Mouse (Mus musculus) gastrocnemius, adult 2 months (tissue): ENCODE data around the gene Vsig2. TPM values are rescaled to one million over a fixed set of nuclear protein-coding genes. Genes with fewer than 3 reads are reported as not detected.

Source experiments
- DNase-seq: peaks from one replicate; pipeline ENCODE4 v3.0.0; 2022
- H3K27ac ChIP-seq: fragments of 200-600 bp; 2 replicates; pipeline ENCODE4 v1.8.1; 2022; ENCODE audit warnings: mild to moderate bottlenecking
- H3K4me3 ChIP-seq: fragments of 200-600 bp; 2 replicates; pipeline ENCODE4 v1.8.1; 2022; ENCODE audit warnings: mild to moderate bottlenecking, moderate library complexity
- CTCF ChIP-seq: fragments of 200-600 bp; IDR thresholded peaks from 2 replicates; pipeline ENCODE4 v1.8.1; 2022; ENCODE audit warnings: antibody characterized with exemption, mild to moderate bottlenecking, moderate library complexity
- intact Hi-C: fragments of 180-260 bp; cut with DNase I; formaldehyde crosslinking; loops from one replicate; pipeline ENCODE4 v1.15.1; 2025
- total RNA-seq, 2 experiments: library from RNA; stranded (reverse); gene quantifications; 2 replicates each; pipeline ENCODE4 v1.2.3; 2021

The Vsig2 gene
- total RNA-seq, 2 experiments from 2014 or later, result 2.6 to 3.2 TPM

DNA sequence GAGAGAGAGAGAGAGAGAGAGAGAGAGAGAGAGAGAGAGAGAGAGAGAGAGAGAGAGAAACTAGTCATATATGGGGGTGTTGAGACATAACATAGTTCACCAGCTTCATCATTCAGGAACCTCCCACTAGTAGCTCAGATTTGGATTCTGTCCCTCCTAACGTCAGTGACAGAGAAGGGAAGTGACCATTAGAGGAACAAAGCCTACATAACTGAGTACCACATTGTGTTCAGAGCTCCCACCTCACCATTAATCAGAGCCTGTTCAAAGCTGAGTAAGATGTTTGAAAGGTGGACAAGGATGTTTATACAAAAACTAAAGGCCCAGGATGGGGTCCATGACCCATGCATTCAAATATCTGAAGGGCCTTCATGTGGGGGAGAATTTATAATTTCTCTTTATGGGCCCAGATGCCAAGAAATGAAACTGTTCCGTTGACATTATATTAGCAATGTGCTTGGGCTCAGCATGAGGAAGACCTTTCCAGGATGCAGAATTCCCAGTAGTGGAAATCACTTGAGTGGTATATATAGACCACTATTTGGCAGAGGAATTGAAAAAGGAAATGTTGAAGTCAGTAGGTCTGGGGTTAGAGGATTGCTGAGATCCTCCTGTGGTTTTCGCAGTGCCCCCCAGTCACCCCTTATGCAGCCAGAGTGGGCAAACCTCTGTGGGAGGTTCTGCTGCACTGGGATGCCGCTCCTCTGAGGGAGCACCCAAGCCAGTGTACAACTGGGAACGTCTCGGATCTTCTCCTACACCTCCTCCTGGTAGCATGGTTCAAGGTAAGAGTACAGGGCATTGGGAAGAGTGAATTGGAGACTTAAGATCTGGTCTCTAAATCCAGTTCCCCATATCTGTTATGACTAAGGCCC, 1.9 kb downstream of the Vsig2 start:
- DNase-seq, result no peak
- intact Hi-C loops, result loop anchor here (5.0 kb wide), 1 partner anchor 76 kb away; no protein-coding TSS in a partner anchor

DNA sequence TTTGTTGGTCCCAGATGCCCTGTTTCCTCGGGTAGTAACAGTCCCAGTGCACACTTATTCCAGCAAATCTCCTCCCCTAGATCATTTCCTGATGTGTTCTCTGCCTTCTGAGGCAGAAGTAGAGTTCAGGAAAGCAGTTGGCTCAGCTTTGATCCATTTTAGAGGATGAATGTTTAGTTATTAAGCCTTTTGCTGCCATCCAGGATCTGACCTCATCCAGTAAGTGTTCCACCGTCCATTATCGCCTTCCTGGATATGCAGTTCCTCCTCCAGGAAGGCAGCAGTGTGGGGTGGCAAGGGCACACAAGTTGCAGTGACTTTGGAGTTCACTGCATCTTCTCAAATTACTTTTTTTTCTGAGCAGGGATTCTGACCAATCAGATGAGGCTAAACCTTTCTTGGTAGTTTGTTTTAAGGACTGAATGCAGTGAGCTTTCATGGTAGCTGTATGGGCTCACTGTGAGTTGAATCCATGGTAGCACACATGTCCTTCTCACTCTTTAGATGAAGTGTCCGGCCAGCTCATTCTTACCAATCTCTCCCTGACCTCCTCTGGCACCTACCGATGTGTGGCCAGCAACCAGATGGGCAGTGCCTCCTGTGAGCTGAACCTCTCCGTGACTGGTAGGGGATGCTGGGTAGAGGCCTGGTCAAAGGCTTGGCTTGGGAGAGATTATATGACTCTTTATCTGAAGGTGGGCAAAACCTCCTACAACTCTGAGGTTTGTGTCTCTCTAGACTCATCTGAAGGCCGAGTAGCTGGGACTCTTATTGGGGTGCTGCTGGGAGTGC, 3.0 kb downstream of the Vsig2 start:
- TF ChIP-seq CTCF, result no peak
- Histone ChIP-seq H3K27ac (peak overlapping the region; percentile 66), H3K4me3 (no peak overlapping the region)
- intact Hi-C loops, result loop anchor here (5.0 kb wide), 1 partner anchor 75 kb away; no protein-coding TSS in a partner anchor
- no peak for DNase-seq

More for the DNA sequence above, 1.9 kb downstream of the Vsig2 start:
- peak overlapping the region; percentile 10; the same call in 1 of the 2 replicates for H3K4me3 ChIP-seq
- H3K27ac ChIP-seq, result peak overlapping the region; percentile 66
- no peak for TF ChIP-seq CTCF

DNA sequence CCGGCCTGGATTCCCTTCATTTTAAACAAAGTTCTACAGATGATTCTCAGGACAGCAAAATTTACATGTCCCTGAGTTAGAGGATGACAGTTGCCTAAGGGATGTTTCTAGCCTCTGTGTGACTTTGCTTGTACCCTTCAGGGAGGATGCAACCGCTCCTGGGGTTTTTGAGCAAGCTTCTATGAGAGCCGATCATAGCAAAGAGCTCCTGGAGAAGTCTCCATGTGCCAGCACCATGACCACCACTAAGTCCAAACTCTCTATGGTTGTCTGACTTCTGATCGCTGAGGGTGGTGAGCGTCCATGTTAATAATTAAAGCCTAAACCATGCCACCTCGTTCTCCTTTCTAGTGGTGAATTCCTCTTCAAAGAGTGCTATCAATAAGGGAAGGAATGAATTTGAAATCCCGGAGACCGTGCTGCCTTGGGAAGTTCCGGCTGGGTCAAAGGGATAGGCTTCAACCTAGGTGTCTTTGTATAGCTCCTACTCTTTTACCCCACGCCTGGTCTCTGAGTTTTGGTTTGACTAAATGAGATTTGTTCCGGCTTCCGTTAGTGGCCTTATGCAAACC, 4.9 kb downstream of the Vsig2 start:
- DNase-seq, result no peak

DNA sequence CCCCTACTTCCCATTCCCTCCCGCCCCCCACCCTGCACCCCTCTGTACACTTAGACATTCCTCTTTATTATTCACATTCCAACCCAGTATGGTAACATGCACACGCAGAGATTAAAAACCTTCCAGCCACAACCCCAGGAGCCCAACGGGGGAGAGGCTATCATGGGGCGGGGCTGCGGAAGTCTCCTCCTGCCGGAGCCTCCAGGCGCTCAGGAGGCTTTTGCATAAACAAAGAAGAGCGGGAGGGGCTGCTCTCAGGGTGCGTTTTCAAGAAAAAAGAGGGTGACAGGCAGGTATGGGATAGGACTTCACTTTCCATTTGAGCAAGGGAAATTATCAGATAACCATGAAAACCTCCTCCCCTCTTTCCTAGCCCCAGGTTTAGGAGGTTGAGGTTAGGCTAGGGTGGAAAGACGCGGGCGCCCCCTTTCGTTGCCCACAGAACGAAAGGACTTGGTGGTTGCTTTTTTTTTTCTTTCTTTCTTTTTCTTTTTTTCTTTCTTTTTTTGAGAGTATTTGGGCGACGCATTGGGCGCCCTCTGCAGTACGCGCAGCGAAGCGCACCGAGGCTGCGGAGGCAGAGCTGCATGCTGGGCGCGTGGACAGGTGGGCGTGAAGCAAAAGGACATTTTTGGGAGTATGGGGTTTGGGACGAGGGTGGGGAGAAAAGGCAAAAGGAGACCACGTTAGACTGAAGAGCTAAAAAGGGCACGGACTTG, 5.6 kb downstream of the Vsig2 start:
- Histone ChIP-seq H3K4me3 (peak overlapping the region; percentile 71), H3K27ac (peak overlapping the region; percentile 60)
- intact Hi-C loops, result loop anchor here (2.0 to 5.0 kb wide), 2 partner anchors 73 to 84 kb away; no protein-coding TSS in a partner anchor
- DNase-seq, result peak; percentile 68
- peak; percentile 84; the same call in 1 of the 2 replicates for TF ChIP-seq CTCF

More for the DNA sequence above, 4.9 kb downstream of the Vsig2 start:
- H3K4me3 ChIP-seq, result peak overlapping the region; percentile 71
- peak overlapping the region; percentile 60 for H3K27ac ChIP-seq
- TF ChIP-seq CTCF, result no peak
- intact Hi-C loops, result loop anchor here (2.0 to 5.0 kb wide), 2 partner anchors 73 to 83 kb away; no protein-coding TSS in a partner anchor

DNA sequence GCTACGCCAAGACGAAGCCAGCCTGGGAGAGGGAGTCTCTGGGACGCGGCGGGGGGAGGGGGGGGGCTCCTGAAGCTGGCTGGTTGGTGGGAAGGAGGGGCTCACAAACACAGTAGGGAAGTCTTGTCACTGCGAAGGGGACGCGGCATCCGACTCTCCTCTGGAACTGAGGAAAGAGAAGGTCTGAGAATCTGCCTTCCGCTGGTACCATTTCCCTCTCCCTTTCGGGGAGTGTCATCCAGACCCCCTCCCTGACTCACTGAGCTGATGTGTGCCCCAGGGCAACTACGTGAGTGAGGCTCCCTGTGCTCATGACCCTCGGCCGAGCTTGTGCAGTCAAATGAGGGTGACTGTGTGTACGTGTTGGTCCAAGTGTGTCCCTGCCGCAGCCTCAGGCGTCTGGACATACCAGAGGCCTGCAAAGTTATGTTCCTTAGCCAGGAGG, 6.1 kb downstream of the Vsig2 start:
- peak overlapping the region; percentile 71 for H3K4me3 ChIP-seq
- intact Hi-C loops, result loop anchor here (2.0 kb wide), 1 partner anchor 84 kb away; no protein-coding TSS in a partner anchor

DNA sequence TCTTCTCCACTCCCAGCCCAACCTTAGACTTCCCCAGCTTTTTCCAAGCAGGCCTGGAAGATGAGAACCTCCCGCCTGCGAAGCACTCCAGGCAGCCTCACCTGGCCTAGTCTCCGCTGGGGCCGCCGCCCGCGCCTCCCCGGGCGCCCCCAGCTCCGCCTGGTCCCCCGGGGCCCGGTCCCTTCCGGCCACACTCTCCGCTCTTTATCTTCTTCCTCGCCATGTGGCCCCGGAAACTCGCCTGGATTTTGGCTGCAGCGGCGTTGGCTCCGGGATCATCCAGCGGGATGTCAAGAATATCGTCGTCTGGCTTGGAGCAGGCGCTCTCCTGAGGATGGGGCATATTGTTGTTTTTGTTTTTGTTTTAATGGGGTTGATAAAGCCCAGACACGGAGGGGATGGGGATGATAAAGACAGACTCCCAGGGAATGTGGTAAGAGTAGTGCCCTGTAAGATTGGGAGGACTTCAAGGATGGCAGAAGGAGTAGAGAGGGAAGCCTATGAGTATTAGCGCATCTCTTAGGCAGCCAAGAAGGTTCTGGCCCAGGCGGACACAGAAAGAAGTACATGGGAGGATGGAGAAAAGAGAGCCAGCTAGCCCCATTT, 6.9 kb downstream of the Vsig2 start:
- TF ChIP-seq CTCF, result no peak
- no peak for DNase-seq
- intact Hi-C loops, result loop anchor here (2.0 kb wide), 1 partner anchor 85 kb away; no protein-coding TSS in a partner anchor
- peak overlapping the region; percentile 29 for H3K4me3 ChIP-seq
- peak overlapping the region; percentile 60 for H3K27ac ChIP-seq

More for the DNA sequence above, 6.1 kb downstream of the Vsig2 start:
- no peak for TF ChIP-seq CTCF
- DNase-seq, result no peak
- H3K27ac ChIP-seq, result peak overlapping the region; percentile 60; the same call in 1 of the 2 replicates

DNA sequence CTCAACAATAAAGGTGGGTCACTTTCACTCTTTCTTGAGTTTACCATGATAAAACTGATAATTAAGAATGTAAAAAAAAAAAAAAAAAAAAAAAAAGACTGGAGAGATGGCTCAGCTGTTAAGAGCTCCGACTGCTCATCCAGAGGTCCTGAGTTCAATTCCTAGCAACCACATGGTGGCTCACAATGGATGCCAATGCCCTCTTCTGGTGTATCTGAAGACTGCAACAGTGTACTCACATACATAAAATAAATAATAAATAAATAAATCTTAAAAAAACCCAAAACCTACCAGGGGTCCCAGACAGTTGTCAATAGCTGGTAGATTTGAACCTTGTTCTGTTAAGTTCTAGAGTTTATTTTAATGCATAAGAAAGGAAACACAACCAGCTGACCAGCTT, 7.8 kb downstream of the Vsig2 start:
- H3K4me3 ChIP-seq, result no peak overlapping the region
- peak; percentile 49 for TF ChIP-seq CTCF
- no peak for DNase-seq

DNA sequence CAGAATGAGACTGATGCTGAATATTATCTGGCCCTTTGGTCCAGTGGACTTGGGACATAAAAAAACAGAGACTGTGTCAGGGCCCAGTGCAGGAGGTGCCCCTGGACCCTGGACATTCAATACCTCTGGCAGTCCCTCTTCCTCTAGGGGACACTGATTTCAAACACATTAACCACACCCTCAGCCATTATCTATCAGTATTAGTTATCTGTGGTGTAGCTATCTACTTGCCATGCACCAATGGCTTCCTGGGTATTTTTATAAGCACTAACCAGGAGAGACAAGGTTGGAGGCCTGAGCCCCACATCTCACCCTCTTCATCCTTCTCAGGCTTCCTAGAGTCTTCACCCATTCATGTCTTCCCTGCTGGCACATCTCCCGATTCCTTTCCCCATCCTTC, 11.4 kb downstream of the Vsig2 start:
- intact Hi-C loops, result loop anchor here (5.0 kb wide), 1 partner anchor 62 kb away; the partner anchor contains the start of gene Spa17
- Histone ChIP-seq H3K4me3 (no peak overlapping the region), H3K27ac (no peak overlapping the region)
- no peak for DNase-seq
- no peak for TF ChIP-seq CTCF

More for the DNA sequence above, 7.8 kb downstream of the Vsig2 start:
- intact Hi-C loops, result no loop called here
- H3K27ac ChIP-seq, result no peak overlapping the region

DNA sequence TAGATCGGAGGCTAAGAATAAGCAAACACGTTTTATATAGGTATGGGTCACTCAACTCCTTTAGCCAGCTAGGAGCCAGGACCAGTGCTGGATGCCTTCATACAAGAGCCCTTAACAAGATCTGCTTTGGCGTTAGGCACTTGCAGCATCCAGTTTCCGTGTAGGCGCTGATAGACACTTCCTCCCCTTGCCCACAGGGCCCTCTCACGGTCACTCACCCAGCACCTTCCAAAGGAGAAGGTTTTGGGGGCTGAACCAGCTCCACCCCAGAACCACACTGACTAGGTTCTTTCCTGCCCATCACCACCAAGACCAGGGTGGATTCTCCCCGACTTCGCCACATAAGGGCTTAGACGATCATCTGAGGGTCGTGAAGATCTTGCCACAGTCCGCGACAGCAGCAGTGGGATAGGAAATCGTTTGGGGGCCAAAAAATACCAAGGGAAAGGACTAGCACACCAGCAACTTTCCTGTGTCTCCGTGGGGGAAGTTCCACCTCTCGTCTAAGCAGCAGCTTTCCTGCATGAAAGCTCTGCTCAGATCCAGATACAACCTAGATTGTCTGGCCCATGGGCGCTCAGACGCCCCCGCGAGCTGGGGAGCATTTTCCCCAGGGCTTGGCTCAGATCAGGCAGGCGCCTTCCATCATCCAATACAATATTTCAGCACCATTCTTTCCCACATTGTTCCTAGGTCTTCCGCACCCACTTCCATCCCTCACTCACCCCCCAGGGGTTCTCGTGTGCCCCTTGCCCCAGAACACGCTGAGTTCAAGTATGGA, 12.9 kb downstream of the Vsig2 start:
- no peak for DNase-seq
- intact Hi-C loops, result loop anchor here (5.0 kb wide), 1 partner anchor 60 kb away; the partner anchor contains the start of gene Spa17
- TF ChIP-seq CTCF, result no peak
- H3K4me3 ChIP-seq, result peak overlapping the region; percentile 69
- H3K27ac ChIP-seq, result no peak overlapping the region
